Mouse (Mus musculus) left cerebral cortex, postnatal 14 days (tissue): ENCODE results near the gene Muc15. TPM values are rescaled to one million over a fixed set of nuclear protein-coding genes. Genes with fewer than 3 reads are reported as not detected.

Experiments used
- DNase-seq, 2 experiments: peaks; one replicate each; pipeline ENCODE4 v3.0.0; 2021 to 2022; ENCODE audit warnings: low spot score in 2 of 2, mixed read lengths in 1 of 2
- intact Hi-C: fragments of 180-260 bp; cut with DNase I; formaldehyde crosslinking; loops from one replicate; pipeline ENCODE4 v1.15.1; 2025
- long read RNA-seq, 2 experiments: library from polyadenylated mRNA; stranded (forward); transcript quantifications; one replicate each; pipeline ENCODE4 v2.0.0; 2021
- total RNA-seq, 2 experiments: library from RNA; stranded (reverse); gene quantifications; 2 replicates each; pipeline ENCODE4 v1.2.3; 2021

Muc15 gene
- total RNA-seq: under 1 TPM; 0.20 to 0.51 TPM
- long read RNA-seq, experiment 1: 0 reads
- long read RNA-seq, experiment 2: 0 reads

GRCm38 (mm10) chr2:110721290-110721753 lies at the start of gene Muc15:
TSS of gene Muc15 (plus strand) at chr2:110721340.
- DNase-seq: no peak
- intact Hi-C loops: loop anchor here (5.0 kb wide), 1 partner anchor 86 kb away; no protein-coding TSS in a partner anchor

- intact Hi-C loops: no loop called here
- DNase-seq: peak in 1 of 2 experiments; percentile 22
Measured at GRCm38 (mm10) chr2:110709436-110709835, 11.7 kb upstream of the Muc15 start.

GRCm38 (mm10) chr2:110710055-110710720 lies 11.0 kb upstream of the Muc15 start:
- peak; percentile 49 to 64 for DNase-seq
- intact Hi-C loops: no loop called here

- intact Hi-C loops: no loop called here
- peak; percentile 19 to 30 for DNase-seq
Measured at GRCm38 (mm10) chr2:110719051-110719450, 2.1 kb upstream of the Muc15 start.

GRCm38 (mm10) chr2:110722208-110722607 lies 1.1 kb downstream of the Muc15 start:
- intact Hi-C loops: loop anchor here (5.0 kb wide), 1 partner anchor 85 kb away; no protein-coding TSS in a partner anchor
- DNase-seq: peak in 1 of 2 experiments; percentile 31

- intact Hi-C loops: no loop called here
- no peak for DNase-seq
Measured at GRCm38 (mm10) chr2:110726106-110726505, 5.0 kb downstream of the Muc15 start.

GRCm38 (mm10) chr2:110737236-110737635 lies 16.1 kb downstream of the Muc15 start:
- intact Hi-C loops: no loop called here
- DNase-seq: peak in 1 of 2 experiments; percentile 9

- no peak for DNase-seq
- intact Hi-C loops: no loop called here
Measured at GRCm38 (mm10) chr2:110737981-110738380, 16.8 kb downstream of the Muc15 start.

GRCm38 (mm10) chr2:110739781-110740180 lies 18.6 kb downstream of the Muc15 start:
- DNase-seq: no peak
- intact Hi-C loops: no loop called here

GRCm38 (mm10) chr2:110740493-110740892 lies 19.4 kb downstream of the Muc15 start:
- intact Hi-C loops: no loop called here
- DNase-seq: no peak

GRCm38 (mm10) chr2:110757556-110757955 lies 36.4 kb downstream of the Muc15 start:
- intact Hi-C loops: no loop called here
- DNase-seq: no peak

GRCm38 (mm10) chr2:110759434-110759833 lies 38.3 kb downstream of the Muc15 start:
- intact Hi-C loops: no loop called here
- no peak for DNase-seq

GRCm38 (mm10) chr2:110787396-110787795 lies 66.3 kb downstream of the Muc15 start:
- no peak for DNase-seq
- intact Hi-C loops: no loop called here

Other genes starting within 250 kb of the Muc15 start
- not detected for gene Slc5a12, start 124.0 kb upstream of the Muc15 start, total RNA-seq
- 10 to 100 TPM; 32.5 to 38.3 TPM for gene Ano3, start 229.6 kb downstream of the Muc15 start, total RNA-seq